Mouse (Mus musculus): ENCODE results near the gene Camsap3. TPM values are rescaled to one million over a fixed set of nuclear protein-coding genes. Genes with fewer than 3 reads are reported as not detected.

Camsap3 gene
- total and polyA plus RNA-seq, 3 experiments: 0.36 to 0.51 TPM; not detected in 1

- dilution Hi-C loops (cut with MboI; ENCODE audit: extremely low pct_ligation_motif_present, extremely low pct_unique_long_range_greater_than_20kb, low sequenced_read_pairs) (no loop called here), in situ Hi-C loops (cut with MboI; ENCODE audit: low pct_ligation_motif_present, low pct_unique_long_range_greater_than_20kb, low sequenced_read_pairs) (no loop called here)
- H3K79me2 ChIP-seq (replicated peaks; ENCODE audit: control insufficient read depth, extremely low read depth, insufficient read depth, poor library complexity, severe bottlenecking): no peaks in the 10 kb centered on the region
- DNase-seq (ENCODE audit: extremely low read depth): no peak
- H3K4me2 ChIP-seq (ENCODE audit: insufficient read depth, low read depth, poor library complexity, severe bottlenecking): no peak overlapping the region
- no peaks in the 10 kb centered on the region for H3K36me3 ChIP-seq (replicated peaks in 1 of 2; ENCODE audit: control insufficient read depth in 1 of 2, insufficient read depth in 1 of 2, low read length in 1 of 2)
- H3K9ac ChIP-seq (ENCODE audit: insufficient read depth, low read depth): no peak overlapping the region
- TF ChIP-seq EP300 (IDR thresholded peaks at IDR 0.05; ENCODE audit: low read length) (no peak), ZKSCAN1 (IDR thresholded peaks at IDR 0.05; ENCODE audit: borderline replicate concordance, low read depth, low read length) (no peak), MAX (IDR thresholded peaks at IDR 0.05; ENCODE audit: low read length) (no peak), ELF1 (IDR thresholded peaks at IDR 0.05; ENCODE audit: low read depth, low read length) (no peak), TBP (conservative IDR thresholded peaks at IDR 0.05; ENCODE audit: low read depth, low read length) (no peak), ZC3H11A (IDR thresholded peaks at IDR 0.05; ENCODE audit: low read depth, low read length) (no peak), USF2 (conservative IDR thresholded peaks at IDR 0.05; ENCODE audit: low read depth, low read length) (no peak), KAT2A (IDR thresholded peaks at IDR 0.05; ENCODE audit: insufficient replicate concordance, low read length) (no peak), ETS1 (conservative IDR thresholded peaks at IDR 0.05; ENCODE audit: low read depth, low read length) (no peak)
- H3K4me3 ChIP-seq (replicated peaks in 1 of 3; ENCODE audit: low read depth in 2 of 3, low read length in 2 of 3, poor library complexity in 1 of 3): no peak overlapping the region
- no peak overlapping the region for H3K27ac ChIP-seq (ENCODE audit: insufficient read depth, low read depth)
- no peaks in the 10 kb centered on the region; a peak in 1 of 4 replicates for H3K4me1 ChIP-seq (ENCODE audit: control insufficient read depth in 1 of 2, insufficient read depth in 2 of 2)
- no peaks in the 10 kb centered on the region for H3K9me3 ChIP-seq (replicated peaks; ENCODE audit: low read length)
- H3K27me3 ChIP-seq (replicated peaks): peaks cover 24% of the 10 kb centered on the region
Measured at GRCm38 (mm10) chr8:3586452-3586851, 641 bp upstream of the Camsap3 start.

- Histone ChIP-seq H3K9me3 (replicated peaks; ENCODE audit: low read length) (no peaks in the 10 kb centered on the region), H3K4me2 (ENCODE audit: insufficient read depth, low read depth, poor library complexity, severe bottlenecking) (peak overlapping the region; percentile 82), H3K9ac (ENCODE audit: insufficient read depth, low read depth) (peak overlapping the region; percentile 10; the same call in 1 of the 2 replicates), H3K36me3 (replicated peaks in 1 of 2; ENCODE audit: control insufficient read depth in 1 of 2, insufficient read depth in 1 of 2, low read length in 1 of 2) (no peaks in the 10 kb centered on the region), H3K27ac (ENCODE audit: insufficient read depth, low read depth) (no peak overlapping the region), H3K79me2 (replicated peaks; ENCODE audit: control insufficient read depth, extremely low read depth, insufficient read depth, poor library complexity, severe bottlenecking) (no peaks in the 10 kb centered on the region), H3K4me3 (replicated peaks in 1 of 3; ENCODE audit: low read depth in 2 of 3, low read length in 2 of 3, poor library complexity in 1 of 3) (peak overlapping the region in 2 of 3 experiments; percentile 47 to 58), H3K27me3 (replicated peaks) (peaks cover 24% of the 10 kb centered on the region), H3K4me1 (ENCODE audit: control insufficient read depth in 1 of 2, insufficient read depth in 2 of 2) (no peaks in the 10 kb centered on the region; a peak in 1 of 4 replicates)
- in situ Hi-C loops (cut with MboI; ENCODE audit: low pct_ligation_motif_present, low pct_unique_long_range_greater_than_20kb, low sequenced_read_pairs): no loop called here
- TF ChIP-seq ELF1 (IDR thresholded peaks at IDR 0.05; ENCODE audit: low read depth, low read length): 0 out of 2 replicates have a peak, but pooled peaks have one; percentile 24
- TF ChIP-seq NRF1 (IDR thresholded peaks at IDR 0.05; ENCODE audit: low read depth, low read length): 0 out of 2 replicates have a peak, but pooled peaks have one; percentile 10
- TF ChIP-seq POLR2A (IDR thresholded peaks at IDR 0.05; ENCODE audit: low read depth, low read length): peak; percentile 28; the same call in 1 of the 2 replicates
- no peak for TF ChIP-seq USF2 (conservative IDR thresholded peaks at IDR 0.05; ENCODE audit: low read depth, low read length)
- TF ChIP-seq PAX5 (IDR thresholded peaks at IDR 0.05; ENCODE audit: low read length): no peak
- TF ChIP-seq E2F4 (IDR thresholded peaks at IDR 0.05; ENCODE audit: insufficient replicate concordance, low read depth, low read length): no peak
- DNase-seq (ENCODE audit: extremely low read depth): peak; percentile 38
- dilution Hi-C loops (cut with MboI; ENCODE audit: extremely low pct_ligation_motif_present, extremely low pct_unique_long_range_greater_than_20kb, low sequenced_read_pairs): no loop called here
Measured at GRCm38 (mm10) chr8:3587391-3588257, 531 bp downstream of the Camsap3 start.
